Mouse (Mus musculus): ENCODE measurements around the gene Snap23. TPM values are rescaled to one million over a fixed set of nuclear protein-coding genes. Genes with fewer than 3 reads are reported as not detected.
A peak's percentile ranks its signal among the peaks of the same experiment; 100 is the strongest.
"Not testable (repeated sequence)": the region's sequence is repeated elsewhere in the genome, so short reads cannot be mapped to it uniquely, and the experiment has no call there.

Gene Snap23
- polyA plus RNA-seq, 1 experiment from 2014 or later, result 38.1 TPM

- WGBS, result 1% methylated on average over 50 of the region's 50 CpGs
- peaks cover 14% of the 10 kb centered on the region for H3K4me1 ChIP-seq
- no peaks in the 10 kb centered on the region for H3K27me3 ChIP-seq
- peak within 1 kb of the TSS; percentile 74 for H3K4me2 ChIP-seq (replicated peaks)
- peak; percentile 80 for ATAC-seq (ENCODE audit: low FRiP score, low read depth)
- H3K36me3 ChIP-seq, result no peaks in the 10 kb centered on the region
- peak within 1 kb of the TSS; percentile 80 for H3K27ac ChIP-seq (replicated peaks)
- H3K9ac ChIP-seq (replicated peaks), result peak within 1 kb of the TSS; percentile 84
- no peaks in the 10 kb centered on the region for H3K9me3 ChIP-seq
- H3K4me3 ChIP-seq, result peak within 1 kb of the TSS; percentile 62
Observed at GRCm38 (mm10) chr2:120563235-120563990, 4.1 kb upstream of the Snap23 start, which contains the start of gene Zfp106. Gene Zfp106, minus strand, starts transcription at chr2:120563843.

GRCm38 (mm10) chr2:120564548-120565188 lies 2.8 kb upstream of the Snap23 start:
- WGBS, result 87% methylated on average over 4 of the region's 4 CpGs
- H3K4me3 ChIP-seq; H3K9ac ChIP-seq (replicated peaks); H3K4me2 ChIP-seq (replicated peaks); H3K36me3 ChIP-seq; H3K27ac ChIP-seq (replicated peaks); ATAC-seq (ENCODE audit: low FRiP score, low read depth); H3K27me3 ChIP-seq; H3K9me3 ChIP-seq: not testable (repeated sequence)
- peaks cover 26% of the 10 kb centered on the region for H3K4me1 ChIP-seq

DNA sequence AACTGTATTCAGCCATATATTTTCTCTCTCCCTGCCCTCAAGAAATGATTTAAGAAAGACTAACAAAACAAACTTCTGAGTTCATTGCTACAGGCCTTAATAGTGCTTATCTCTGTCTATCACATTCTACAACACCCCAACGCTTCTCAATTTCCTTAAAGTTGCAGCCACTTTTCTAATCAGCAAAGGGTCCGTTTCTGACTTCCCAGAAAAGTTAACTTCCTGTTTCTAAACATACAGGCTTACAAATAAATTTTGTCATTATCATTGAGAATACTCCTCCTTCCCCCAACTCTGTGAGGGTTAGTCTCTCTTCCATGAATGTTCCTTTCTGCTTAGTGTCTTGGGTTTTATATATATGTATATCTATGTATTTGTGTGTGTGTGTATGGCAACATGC lies 2.1 kb upstream of the Snap23 start:
- Histone ChIP-seq H3K4me1 (peaks cover 26% of the 10 kb centered on the region), H3K9me3 (no peaks in the 10 kb centered on the region), H3K9ac (replicated peaks) (no peak overlapping the region), H3K27me3 (no peaks in the 10 kb centered on the region), H3K4me2 (replicated peaks) (no peak overlapping the region), H3K4me3 (no peak overlapping the region), H3K36me3 (no peaks in the 10 kb centered on the region), H3K27ac (replicated peaks) (no peak overlapping the region)
- ATAC-seq (ENCODE audit: low FRiP score, low read depth), result no peak
- 88% methylated on average over 2 of the region's 2 CpGs for WGBS

DNA sequence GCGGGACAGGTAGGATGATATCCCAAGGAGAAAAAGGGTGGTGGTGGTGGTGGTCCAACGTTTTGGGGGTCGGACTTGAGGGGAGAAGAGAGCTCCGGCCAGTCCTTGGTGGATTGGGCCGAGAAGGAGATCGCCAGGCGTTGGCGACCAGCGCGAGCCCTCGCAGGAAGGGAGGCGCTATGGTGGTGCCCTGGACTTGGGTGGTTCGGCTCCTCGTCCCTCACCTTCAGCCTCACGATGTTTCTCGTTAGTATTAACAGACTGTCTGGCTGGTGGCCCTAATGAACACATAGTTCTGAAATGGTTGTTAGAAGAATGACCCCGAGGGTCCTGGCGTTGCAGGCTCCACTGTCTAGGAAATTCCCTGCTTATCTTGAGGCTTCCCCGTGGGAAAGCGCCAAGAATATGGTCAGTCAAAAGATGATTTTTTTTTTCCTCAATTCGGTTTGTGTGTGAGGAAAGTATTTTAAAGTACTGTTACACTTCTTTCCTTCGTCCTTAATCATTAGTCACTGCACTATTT lies 388 bp downstream of the Snap23 start:
- peak overlapping the region; percentile 73 for H3K27ac ChIP-seq (replicated peaks)
- peak overlapping the region; percentile 70 for H3K4me3 ChIP-seq
- under 1% methylated on average over 22 of the region's 22 CpGs for WGBS
- H3K4me1 ChIP-seq, result peaks cover 22% of the 10 kb centered on the region
- H3K9ac ChIP-seq (replicated peaks), result peak overlapping the region; percentile 78
- no peaks in the 10 kb centered on the region for H3K9me3 ChIP-seq
- H3K4me2 ChIP-seq (replicated peaks), result peak overlapping the region; percentile 77
- no peaks in the 10 kb centered on the region for H3K27me3 ChIP-seq
- ATAC-seq (ENCODE audit: low FRiP score, low read depth), result peak; percentile 78
- peaks cover 10% of the 10 kb centered on the region for H3K36me3 ChIP-seq

DNA sequence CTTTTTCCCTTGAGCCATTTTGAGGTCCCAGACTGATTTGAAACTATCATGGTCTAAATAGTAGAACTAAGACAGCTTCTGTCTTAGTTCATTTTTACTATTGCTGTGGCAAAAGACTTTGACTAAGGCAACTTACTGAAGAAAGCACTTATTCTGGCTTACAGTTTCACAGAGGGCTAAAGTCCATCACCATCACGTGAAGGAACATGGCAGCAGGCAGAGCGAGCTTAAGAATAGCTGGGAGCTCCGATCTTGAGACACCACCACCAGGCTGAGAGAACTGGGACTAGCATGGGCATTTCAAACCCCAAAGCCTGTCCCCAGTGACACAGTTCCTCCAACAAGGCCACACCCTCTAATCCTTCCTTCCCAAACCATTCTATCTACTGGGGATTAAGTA lies 3.6 kb downstream of the Snap23 start:
- no peak for ATAC-seq (ENCODE audit: low FRiP score, low read depth)
- Histone ChIP-seq H3K9ac (replicated peaks) (no peak overlapping the region), H3K4me1 (peaks cover 20% of the 10 kb centered on the region), H3K27me3 (no peaks in the 10 kb centered on the region), H3K4me3 (no peak overlapping the region), H3K9me3 (no peaks in the 10 kb centered on the region), H3K4me2 (replicated peaks) (no peak overlapping the region), H3K27ac (replicated peaks) (no peak overlapping the region), H3K36me3 (peaks cover 10% of the 10 kb centered on the region)
- WGBS, result 97% methylated on average over 3 of the region's 3 CpGs

- H3K27ac ChIP-seq (replicated peaks); H3K9me3 ChIP-seq; H3K4me3 ChIP-seq; H3K9ac ChIP-seq (replicated peaks); H3K36me3 ChIP-seq; H3K4me2 ChIP-seq (replicated peaks); H3K27me3 ChIP-seq; ATAC-seq (ENCODE audit: low FRiP score, low read depth): not testable (repeated sequence)
- WGBS, result 99% methylated on average over 3 of the region's 3 CpGs
- H3K4me1 ChIP-seq, result peaks cover 17% of the 10 kb centered on the region
Observed at GRCm38 (mm10) chr2:120572161-120572560, 4.7 kb downstream of the Snap23 start.

DNA sequence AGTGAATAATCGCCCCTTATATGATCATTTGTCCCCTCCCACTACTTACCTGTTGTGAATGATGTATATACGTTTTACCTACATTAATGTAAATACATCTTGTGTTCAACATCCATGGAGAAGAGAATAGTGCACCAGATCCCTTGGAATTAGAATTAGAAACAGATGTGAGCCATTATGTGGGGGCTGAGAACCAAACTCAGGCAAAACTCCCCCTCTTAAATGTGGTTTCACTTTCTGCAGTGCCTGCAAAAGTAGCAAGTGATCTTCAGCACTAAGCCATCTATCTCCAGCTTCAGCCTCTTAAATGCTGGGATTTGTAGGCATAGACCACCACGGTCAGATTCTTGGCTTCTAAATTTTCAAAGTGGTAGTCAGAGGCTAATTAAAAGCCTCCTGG lies 7.7 kb downstream of the Snap23 start:
- H3K36me3 ChIP-seq, result peaks cover 10% of the 10 kb centered on the region
- H3K9ac ChIP-seq (replicated peaks), result no peak overlapping the region
- H3K4me1 ChIP-seq, result no peaks in the 10 kb centered on the region
- no peak overlapping the region for H3K4me2 ChIP-seq (replicated peaks)
- H3K27ac ChIP-seq (replicated peaks), result no peak overlapping the region
- H3K9me3 ChIP-seq, result no peaks in the 10 kb centered on the region
- no peak overlapping the region for H3K4me3 ChIP-seq
- ATAC-seq (ENCODE audit: low FRiP score, low read depth), result no peak
- 81% methylated on average over 3 of the region's 3 CpGs for WGBS
- H3K27me3 ChIP-seq, result no peaks in the 10 kb centered on the region

DNA sequence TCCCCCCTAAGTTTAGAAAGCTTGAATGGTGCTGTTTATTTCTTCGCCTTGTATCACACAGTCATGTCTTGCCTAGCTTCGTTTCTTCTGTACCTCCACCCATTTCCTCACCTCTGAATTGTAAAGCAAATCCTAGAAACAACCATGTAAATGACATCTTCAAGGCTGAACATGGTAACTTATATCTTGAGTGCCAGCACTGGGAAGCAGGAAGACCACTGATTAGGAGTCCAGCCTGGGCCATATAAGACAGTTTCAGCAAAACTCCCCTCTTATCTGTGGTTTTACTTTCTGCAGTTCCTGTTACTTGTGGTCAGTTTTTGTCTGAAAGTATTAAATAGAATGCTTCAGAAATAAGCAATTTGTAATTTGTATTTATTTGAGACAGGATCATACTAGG lies 8.5 kb downstream of the Snap23 start:
- no peak overlapping the region for H3K4me3 ChIP-seq
- H3K27me3 ChIP-seq, result no peaks in the 10 kb centered on the region
- H3K9ac ChIP-seq (replicated peaks), result no peak overlapping the region
- ATAC-seq (ENCODE audit: low FRiP score, low read depth), result no peak
- H3K27ac ChIP-seq (replicated peaks), result no peak overlapping the region
- H3K4me2 ChIP-seq (replicated peaks), result no peak overlapping the region
- H3K4me1 ChIP-seq, result no peaks in the 10 kb centered on the region
- WGBS, result 94% methylated on average over 2 of the region's 2 CpGs
- H3K36me3 ChIP-seq, result peaks cover 10% of the 10 kb centered on the region
- H3K9me3 ChIP-seq, result no peaks in the 10 kb centered on the region

- no peak overlapping the region for H3K27ac ChIP-seq (replicated peaks)
- 91% methylated on average over 4 of the region's 4 CpGs for WGBS
Observed at GRCm38 (mm10) chr2:120577799-120578198, 10.3 kb downstream of the Snap23 start.

DNA sequence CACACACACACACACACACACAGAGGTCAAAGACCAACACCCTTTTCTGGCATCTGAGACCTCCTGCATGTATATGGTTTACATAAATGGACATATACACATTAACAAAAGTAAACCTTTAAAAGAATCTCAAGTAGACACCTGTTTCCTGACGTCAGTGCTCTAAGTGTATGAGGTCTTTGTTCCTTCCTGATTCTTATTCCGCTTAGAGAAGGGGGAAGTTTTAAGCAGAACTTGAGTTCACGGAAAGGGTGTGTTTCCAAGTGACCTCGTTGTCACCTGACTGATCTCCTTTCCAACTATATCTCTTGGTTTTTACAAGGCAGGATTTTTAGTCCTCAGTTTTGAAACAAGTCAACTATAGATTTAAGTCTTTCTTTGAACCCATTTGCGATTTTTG lies 10.8 kb downstream of the Snap23 start:
- Histone ChIP-seq H3K27ac (replicated peaks) (no peak overlapping the region), H3K4me1 (no peaks in the 10 kb centered on the region), H3K36me3 (no peaks in the 10 kb centered on the region), H3K4me2 (replicated peaks) (no peak overlapping the region), H3K4me3 (no peak overlapping the region), H3K9ac (replicated peaks) (no peak overlapping the region), H3K9me3 (no peaks in the 10 kb centered on the region), H3K27me3 (no peaks in the 10 kb centered on the region)
- no peak for ATAC-seq (ENCODE audit: low FRiP score, low read depth)
- whole genome bisulfite sequencing, result 89% methylated on average over 5 of the region's 5 CpGs

More at GRCm38 (mm10) chr2:120577799-120578198, 10.3 kb downstream of the Snap23 start:
- Histone ChIP-seq H3K4me3 (no peak overlapping the region), H3K27me3 (no peaks in the 10 kb centered on the region), H3K9me3 (no peaks in the 10 kb centered on the region), H3K36me3 (no peaks in the 10 kb centered on the region), H3K4me1 (no peaks in the 10 kb centered on the region), H3K4me2 (replicated peaks) (no peak overlapping the region), H3K9ac (replicated peaks) (no peak overlapping the region)
- ATAC-seq (ENCODE audit: low FRiP score, low read depth), result no peak

GRCm38 (mm10) chr2:120589759-120590158 lies 22.3 kb downstream of the Snap23 start:
- Histone ChIP-seq H3K27me3 (no peaks in the 10 kb centered on the region), H3K4me2 (replicated peaks) (no peak overlapping the region), H3K4me1 (no peaks in the 10 kb centered on the region), H3K9me3 (no peaks in the 10 kb centered on the region), H3K9ac (replicated peaks) (no peak overlapping the region), H3K36me3 (peaks cover 44% of the 10 kb centered on the region), H3K27ac (replicated peaks) (no peak overlapping the region), H3K4me3 (no peak overlapping the region)
- WGBS, result 92% methylated on average over 5 of the region's 5 CpGs
- ATAC-seq (ENCODE audit: low FRiP score, low read depth), result no peak

DNA sequence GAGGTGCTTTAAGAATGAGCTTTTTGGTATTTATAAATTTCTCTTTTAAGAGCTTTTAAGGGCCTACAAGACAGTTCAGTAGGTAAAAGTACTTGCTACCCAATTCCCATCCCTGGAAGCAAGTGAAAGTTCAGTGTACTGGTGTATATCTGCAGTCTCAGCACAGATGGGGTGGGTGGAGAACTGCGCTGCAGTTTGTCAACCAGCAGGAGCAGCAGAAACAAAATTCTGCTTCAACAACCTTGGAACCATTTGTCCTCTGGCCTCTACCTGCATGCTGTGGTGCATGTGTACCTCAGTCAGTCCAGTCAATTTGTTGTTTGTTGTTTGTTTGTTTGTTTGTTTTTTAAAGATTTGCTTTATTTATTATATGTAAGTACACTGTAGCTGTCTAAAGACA lies 24.8 kb downstream of the Snap23 start:
- no peaks in the 10 kb centered on the region for H3K4me1 ChIP-seq
- ATAC-seq (ENCODE audit: low FRiP score, low read depth), result no peak
- 89% methylated on average over 1 of the region's 1 CpGs for WGBS
- peaks cover 44% of the 10 kb centered on the region for H3K36me3 ChIP-seq
- no peak overlapping the region for H3K4me2 ChIP-seq (replicated peaks)
- H3K9ac ChIP-seq (replicated peaks), result no peak overlapping the region
- no peaks in the 10 kb centered on the region for H3K27me3 ChIP-seq
- H3K4me3 ChIP-seq, result no peak overlapping the region
- H3K9me3 ChIP-seq, result no peaks in the 10 kb centered on the region
- H3K27ac ChIP-seq (replicated peaks), result no peak overlapping the region
